Mouse (Mus musculus) activated CD4-positive, CD25-positive, alpha-beta regulatory T cell, adult 9 weeks (primary cell): ENCODE results near the gene Prr23a2. TPM values are rescaled to one million over a fixed set of nuclear protein-coding genes. Genes with fewer than 3 reads are reported as not detected.

Experiments used
- polyA plus RNA-seq: library from polyadenylated mRNA; unstranded; fragments of 100-300 nt; shearing (Covaris generic); gene quantifications from one replicate; pipeline ENCODE4 v1.2.1, GENCODE M21; 2017

Gene Prr23a2
- not detected for polyA plus RNA-seq

GRCm38 (mm10) chr9:98856210-98856609 lies at the start of gene Prr23a2:
Prr23a2 (plus strand) TSS chr9:98856494.

GRCm38 (mm10) chr9:98842117-98842516 lies 14.2 kb upstream of the Prr23a2 start, which contains the start of gene Prr23a1:
Prr23a1 (plus strand) TSS chr9:98842503.

GRCm38 (mm10) chr9:98864571-98864970 lies 8.3 kb downstream of the Prr23a2 start, which contains the start of gene Prr23a3:
Prr23a3 (plus strand) TSS chr9:98864767.

GRCm38 (mm10) chr9:98902819-98903218 lies 46.5 kb downstream of the Prr23a2 start, which contains the start of gene 7420426K07Rik:
7420426K07Rik (plus strand) TSS chr9:98903119.

Other genes with a start within 250 kb of the Prr23a2 start
- not detected for gene Prr23a1, start 14.0 kb upstream of the Prr23a2 start, polyA plus RNA-seq
- not detected for gene Prr23a3, start 8.3 kb downstream of the Prr23a2 start, polyA plus RNA-seq
- gene 7420426K07Rik, start 46.6 kb downstream of the Prr23a2 start, polyA plus RNA-seq, result not detected
- not detected for gene Foxl2, start 98.8 kb downstream of the Prr23a2 start, polyA plus RNA-seq
- gene Faim, start 129.9 kb downstream of the Prr23a2 start, polyA plus RNA-seq, result 82.1 TPM
- gene Gm1123, start 179.2 kb downstream of the Prr23a2 start, polyA plus RNA-seq, result 1.2 TPM